Mouse (Mus musculus) CD4-positive naive resting alpha-beta T cell, adult 57 days (primary cell): ENCODE data around the gene Zfp706. TPM values are rescaled to one million over a fixed set of nuclear protein-coding genes. Genes with fewer than 3 reads are reported as not detected.

ENCODE experiments used
- total RNA-seq: library from RNA; stranded (reverse); gene quantifications from one replicate; pipeline ENCODE4 v1.2.4, GENCODE M21; 2023

Zfp706 gene
- 126 TPM for total RNA-seq

DNA sequence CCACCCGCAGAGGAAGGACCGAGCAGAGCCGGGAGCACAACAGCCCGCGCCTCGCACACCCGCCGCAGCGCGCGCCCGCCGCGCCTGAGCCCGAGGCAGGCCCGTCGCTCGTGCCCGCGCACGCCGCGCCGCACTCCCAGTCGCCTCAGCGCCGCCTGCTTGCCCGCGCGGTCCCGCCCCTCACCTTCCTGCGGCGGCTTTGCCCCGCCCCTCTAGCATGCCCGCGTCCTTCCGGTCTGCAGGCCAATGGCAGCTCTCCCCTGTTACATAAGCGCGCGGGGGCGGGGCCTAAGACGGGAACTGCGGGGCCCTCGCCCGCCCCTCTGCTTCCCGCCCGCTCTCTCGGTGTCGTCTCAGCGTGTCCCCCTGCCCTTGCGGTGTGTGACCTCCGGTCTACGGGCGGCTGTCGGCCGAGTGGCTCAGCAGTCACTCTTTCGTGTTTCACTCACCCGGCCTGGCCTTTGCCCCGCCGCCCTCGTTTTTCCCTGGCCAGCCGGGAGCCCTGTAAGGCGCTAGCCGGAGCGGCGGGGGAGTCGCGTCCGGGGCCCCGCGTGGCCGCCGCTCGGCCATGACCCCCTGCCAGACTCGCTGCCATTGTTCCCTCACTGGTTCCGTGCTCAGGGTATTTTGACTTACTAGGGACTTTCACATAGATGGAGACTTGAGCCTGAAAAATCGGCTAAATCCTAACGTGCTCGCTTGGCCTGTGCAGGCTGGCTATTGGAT lies at the start of gene Zfp706:
TSS of gene Zfp706 (minus strand) at position 541 of the 726 bp plus-strand sequence.

